Mouse (Mus musculus) megakaryocyte, embryonic 14.5 days (primary cell): Measurements from ENCODE around the gene Cadm1.

ENCODE experiments used
- FLI1 ChIP-seq: IDR thresholded peaks from 2 replicates; pipeline ENCODE4 v1.6.1; 2012; ENCODE audit warnings: low read length, inconsistent platforms, mixed read lengths
- GATA1 ChIP-seq: IDR thresholded peaks from 3 replicates; pipeline ENCODE4 v1.6.1; 2012; ENCODE audit warnings: mixed read lengths, low read length, inconsistent platforms, borderline replicate concordance

DNA sequence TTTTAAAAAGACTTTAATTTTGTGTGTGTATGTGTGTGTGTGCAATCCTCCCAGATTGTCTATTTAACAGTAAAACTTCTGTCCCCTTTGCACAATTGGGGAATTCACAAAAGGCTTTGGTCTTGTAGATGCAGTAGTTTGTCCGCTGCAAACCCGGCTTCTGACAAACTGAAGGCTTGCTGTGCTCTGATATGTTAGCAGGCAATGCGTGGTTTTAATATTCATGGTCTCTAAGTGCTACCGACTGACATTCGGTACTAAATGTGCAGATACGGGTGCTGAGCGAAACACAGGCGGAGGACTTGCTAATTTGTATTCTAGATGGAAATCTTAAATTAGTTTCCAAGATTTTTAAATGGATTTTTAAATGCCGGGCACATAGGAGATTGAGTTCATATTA is 176.4 kb downstream of the Cadm1 start:
- TF ChIP-seq GATA1: no peak
- TF ChIP-seq FLI1: no peak
